Mouse (Mus musculus): Measurements from ENCODE around the gene B230118H07Rik. TPM values are rescaled to one million over a fixed set of nuclear protein-coding genes. Genes with fewer than 3 reads are reported as not detected.

Gene B230118H07Rik
- polyA plus RNA-seq, 1 experiment = 12.6 TPM

- TF ChIP-seq CTCF (conservative IDR thresholded peaks at IDR 0.05; ENCODE audit: insufficient read depth, insufficient read length, low read depth, low read length) (no peak), POLR2A (IDR thresholded peaks at IDR 0.05; ENCODE audit: low read depth, low read length) (no peak)
- WGBS = 85% methylated on average over 3 of the region's 3 CpGs
These were observed 67.9 kb downstream of the B230118H07Rik start for GRCm38 (mm10) chr2:101581418-101581817.

GRCm38 (mm10) chr2:101580977-101581376 is 68.4 kb downstream of the B230118H07Rik start:
- no peaks in the 10 kb centered on the region for H3K27me3 ChIP-seq (replicated peaks; ENCODE audit: control insufficient read depth, insufficient read depth, low read length)
- no peak for TF ChIP-seq CTCF (conservative IDR thresholded peaks at IDR 0.05; ENCODE audit: insufficient read depth, insufficient read length, low read depth, low read length)
- TF ChIP-seq POLR2A (IDR thresholded peaks at IDR 0.05; ENCODE audit: low read depth, low read length) = no peak
- DNase-seq = no peak
- H3K4me3 ChIP-seq (ENCODE audit: insufficient read depth, low read depth, low read length) = no peak overlapping the region
- H3K27ac ChIP-seq (ENCODE audit: insufficient read depth, low read depth, low read length) = no peak overlapping the region
- H3K4me1 ChIP-seq (ENCODE audit: control insufficient read depth, insufficient read depth, low read length) = no peaks in the 10 kb centered on the region
- 85% methylated on average over 3 of the region's 3 CpGs for WGBS
- H3K36me3 ChIP-seq (ENCODE audit: control insufficient read depth, insufficient read depth, low read length) = no peaks in the 10 kb centered on the region

More at GRCm38 (mm10) chr2:101581418-101581817, 67.9 kb downstream of the B230118H07Rik start:
- Histone ChIP-seq H3K4me3 (ENCODE audit: insufficient read depth, low read depth, low read length) (no peak overlapping the region), H3K27me3 (replicated peaks; ENCODE audit: control insufficient read depth, insufficient read depth, low read length) (no peaks in the 10 kb centered on the region), H3K36me3 (ENCODE audit: control insufficient read depth, insufficient read depth, low read length) (no peaks in the 10 kb centered on the region), H3K27ac (ENCODE audit: insufficient read depth, low read depth, low read length) (no peak overlapping the region), H3K4me1 (ENCODE audit: control insufficient read depth, insufficient read depth, low read length) (no peaks in the 10 kb centered on the region)
- DNase-seq = no peak

GRCm38 (mm10) chr2:101580428-101580827 is 68.9 kb downstream of the B230118H07Rik start:
- H3K27me3 ChIP-seq (replicated peaks; ENCODE audit: control insufficient read depth, insufficient read depth, low read length) = no peaks in the 10 kb centered on the region
- no peak overlapping the region for H3K4me3 ChIP-seq (ENCODE audit: insufficient read depth, low read depth, low read length)
- no peak for DNase-seq
- no peaks in the 10 kb centered on the region for H3K36me3 ChIP-seq (ENCODE audit: control insufficient read depth, insufficient read depth, low read length)
- TF ChIP-seq POLR2A (IDR thresholded peaks at IDR 0.05; ENCODE audit: low read depth, low read length) (no peak), CTCF (conservative IDR thresholded peaks at IDR 0.05; ENCODE audit: insufficient read depth, insufficient read length, low read depth, low read length) (no peak)
- H3K27ac ChIP-seq (ENCODE audit: insufficient read depth, low read depth, low read length) = no peak overlapping the region
- H3K4me1 ChIP-seq (ENCODE audit: control insufficient read depth, insufficient read depth, low read length) = no peaks in the 10 kb centered on the region
- WGBS = 53% methylated on average over 1 of the region's 1 CpGs

GRCm38 (mm10) chr2:101580027-101580426 is 69.3 kb downstream of the B230118H07Rik start:
- Histone ChIP-seq H3K4me1 (ENCODE audit: control insufficient read depth, insufficient read depth, low read length) (no peaks in the 10 kb centered on the region), H3K27ac (ENCODE audit: insufficient read depth, low read depth, low read length) (no peak overlapping the region), H3K27me3 (replicated peaks; ENCODE audit: control insufficient read depth, insufficient read depth, low read length) (no peaks in the 10 kb centered on the region), H3K36me3 (ENCODE audit: control insufficient read depth, insufficient read depth, low read length) (no peaks in the 10 kb centered on the region), H3K4me3 (ENCODE audit: insufficient read depth, low read depth, low read length) (no peak overlapping the region)
- DNase-seq = no peak
- WGBS = 63% methylated on average over 2 of the region's 2 CpGs
- no peak for TF ChIP-seq CTCF (conservative IDR thresholded peaks at IDR 0.05; ENCODE audit: insufficient read depth, insufficient read length, low read depth, low read length)
- no peak for TF ChIP-seq POLR2A (IDR thresholded peaks at IDR 0.05; ENCODE audit: low read depth, low read length)

- Histone ChIP-seq H3K4me1 (ENCODE audit: control insufficient read depth, insufficient read depth, low read length) (no peaks in the 10 kb centered on the region), H3K4me3 (ENCODE audit: insufficient read depth, low read depth, low read length) (no peak overlapping the region), H3K27me3 (replicated peaks; ENCODE audit: control insufficient read depth, insufficient read depth, low read length) (no peaks in the 10 kb centered on the region), H3K27ac (ENCODE audit: insufficient read depth, low read depth, low read length) (no peak overlapping the region), H3K36me3 (ENCODE audit: control insufficient read depth, insufficient read depth, low read length) (no peaks in the 10 kb centered on the region)
- 65% methylated on average over 4 of the region's 4 CpGs for WGBS
- no peak for DNase-seq
- TF ChIP-seq POLR2A (IDR thresholded peaks at IDR 0.05; ENCODE audit: low read depth, low read length) (no peak), CTCF (conservative IDR thresholded peaks at IDR 0.05; ENCODE audit: insufficient read depth, insufficient read length, low read depth, low read length) (no peak)
These were observed 72.1 kb downstream of the B230118H07Rik start for GRCm38 (mm10) chr2:101577243-101577642.

GRCm38 (mm10) chr2:101569230-101569629 is 80.1 kb downstream of the B230118H07Rik start:
- H3K4me1 ChIP-seq (ENCODE audit: control insufficient read depth, insufficient read depth, low read length) = no peaks in the 10 kb centered on the region
- DNase-seq = no peak
- no peak for TF ChIP-seq POLR2A (IDR thresholded peaks at IDR 0.05; ENCODE audit: low read depth, low read length)
- TF ChIP-seq CTCF (conservative IDR thresholded peaks at IDR 0.05; ENCODE audit: insufficient read depth, insufficient read length, low read depth, low read length) = no peak
- H3K27me3 ChIP-seq (replicated peaks; ENCODE audit: control insufficient read depth, insufficient read depth, low read length) = no peaks in the 10 kb centered on the region
- H3K4me3 ChIP-seq (ENCODE audit: insufficient read depth, low read depth, low read length) = no peak overlapping the region
- no peak overlapping the region for H3K27ac ChIP-seq (ENCODE audit: insufficient read depth, low read depth, low read length)
- WGBS = 83% methylated on average over 4 of the region's 5 CpGs
- H3K36me3 ChIP-seq (ENCODE audit: control insufficient read depth, insufficient read depth, low read length) = no peaks in the 10 kb centered on the region

GRCm38 (mm10) chr2:101567490-101567889 is 81.8 kb downstream of the B230118H07Rik start:
- DNase-seq = no peak
- WGBS = 96% methylated on average over 2 of the region's 2 CpGs
- TF ChIP-seq CTCF (conservative IDR thresholded peaks at IDR 0.05; ENCODE audit: insufficient read depth, insufficient read length, low read depth, low read length) (no peak), POLR2A (IDR thresholded peaks at IDR 0.05; ENCODE audit: low read depth, low read length) (no peak)

More at GRCm38 (mm10) chr2:101567490-101567889, 81.8 kb downstream of the B230118H07Rik start:
- H3K4me1 ChIP-seq (ENCODE audit: control insufficient read depth, insufficient read depth, low read length) = no peaks in the 10 kb centered on the region
- H3K27me3 ChIP-seq (replicated peaks; ENCODE audit: control insufficient read depth, insufficient read depth, low read length) = no peaks in the 10 kb centered on the region
- no peak overlapping the region for H3K27ac ChIP-seq (ENCODE audit: insufficient read depth, low read depth, low read length)
- H3K36me3 ChIP-seq (ENCODE audit: control insufficient read depth, insufficient read depth, low read length) = no peaks in the 10 kb centered on the region
- no peak overlapping the region for H3K4me3 ChIP-seq (ENCODE audit: insufficient read depth, low read depth, low read length)
